Mouse (Mus musculus): Measurements from ENCODE around the gene Shq1. TPM values are rescaled to one million over a fixed set of nuclear protein-coding genes. Genes with fewer than 3 reads are reported as not detected.
A peak's percentile ranks its signal among the peaks of the same experiment; 100 is the strongest.

Gene Shq1
- total RNA-seq, 2 experiments from 2014 or later = 5.3 to 7.0 TPM

GRCm38 (mm10) chr6:100563552-100564341 is 107.2 kb downstream of the Shq1 start:
- peak; percentile 81 to 92 for DNase-seq (ENCODE audit: low spot score in 2 of 2)
- intact Hi-C loops (cut with DNase I) = loop anchor here (5.0 kb wide), 1 partner anchor 276 kb away; the partner anchor contains the start of gene Rybp

GRCm38 (mm10) chr6:100562719-100563551 is 108.0 kb downstream of the Shq1 start:
- intact Hi-C loops (cut with DNase I) = loop anchor here (5.0 kb wide), 1 partner anchor 276 kb away; the partner anchor contains the start of gene Rybp
- DNase-seq (ENCODE audit: low spot score in 2 of 2) = peak; percentile 48 to 64

GRCm38 (mm10) chr6:100558057-100558456 is 112.9 kb downstream of the Shq1 start:
- peak; percentile 73 to 89 for DNase-seq (ENCODE audit: low spot score in 2 of 2)
- intact Hi-C loops (cut with DNase I) = no loop called here

- intact Hi-C loops (cut with DNase I) = no loop called here
- no peak for DNase-seq (ENCODE audit: low spot score in 2 of 2)
Measured at GRCm38 (mm10) chr6:100542154-100542997, 128.6 kb downstream of the Shq1 start.

GRCm38 (mm10) chr6:100539698-100540097 is 131.3 kb downstream of the Shq1 start:
- intact Hi-C loops (cut with DNase I) = no loop called here
- no peak for DNase-seq (ENCODE audit: low spot score in 2 of 2)

GRCm38 (mm10) chr6:100538570-100538969 is 132.4 kb downstream of the Shq1 start:
- DNase-seq (ENCODE audit: low spot score in 2 of 2) = no peak
- intact Hi-C loops (cut with DNase I) = no loop called here

GRCm38 (mm10) chr6:100537987-100538386 is 133.0 kb downstream of the Shq1 start:
- intact Hi-C loops (cut with DNase I) = no loop called here
- no peak for DNase-seq (ENCODE audit: low spot score in 2 of 2)

- no peak for DNase-seq (ENCODE audit: low spot score in 2 of 2)
- intact Hi-C loops (cut with DNase I) = no loop called here
Measured at GRCm38 (mm10) chr6:100537042-100537441, 133.9 kb downstream of the Shq1 start.

- DNase-seq (ENCODE audit: low spot score in 2 of 2) = no peak
- intact Hi-C loops (cut with DNase I) = no loop called here
Measured at GRCm38 (mm10) chr6:100533364-100533763, 137.6 kb downstream of the Shq1 start.

GRCm38 (mm10) chr6:100532326-100532725 is 138.6 kb downstream of the Shq1 start:
- DNase-seq (ENCODE audit: low spot score in 2 of 2) = peak in 1 of 2 experiments; percentile 14
- intact Hi-C loops (cut with DNase I) = no loop called here

GRCm38 (mm10) chr6:100529673-100530072 is 141.3 kb downstream of the Shq1 start:
- intact Hi-C loops (cut with DNase I) = no loop called here
- DNase-seq (ENCODE audit: low spot score in 2 of 2) = no peak

- intact Hi-C loops (cut with DNase I) = no loop called here
- DNase-seq (ENCODE audit: low spot score in 2 of 2) = no peak
Measured at GRCm38 (mm10) chr6:100528556-100528955, 142.4 kb downstream of the Shq1 start.

- intact Hi-C loops (cut with DNase I) = no loop called here
- DNase-seq (ENCODE audit: low spot score in 2 of 2) = no peak
Measured at GRCm38 (mm10) chr6:100527972-100528371, 143.0 kb downstream of the Shq1 start.

- no peak for DNase-seq (ENCODE audit: low spot score in 2 of 2)
- intact Hi-C loops (cut with DNase I) = no loop called here
Measured at GRCm38 (mm10) chr6:100527161-100527560, 143.8 kb downstream of the Shq1 start.

GRCm38 (mm10) chr6:100526066-100526465 is 144.9 kb downstream of the Shq1 start:
- intact Hi-C loops (cut with DNase I) = no loop called here
- DNase-seq (ENCODE audit: low spot score in 2 of 2) = no peak

- intact Hi-C loops (cut with DNase I) = no loop called here
- no peak for DNase-seq (ENCODE audit: low spot score in 2 of 2)
Measured at GRCm38 (mm10) chr6:100525496-100525895, 145.5 kb downstream of the Shq1 start.

GRCm38 (mm10) chr6:100522495-100522894 is 148.5 kb downstream of the Shq1 start:
- no peak for DNase-seq (ENCODE audit: low spot score in 2 of 2)
- intact Hi-C loops (cut with DNase I) = no loop called here

GRCm38 (mm10) chr6:100521615-100522398 is 149.2 kb downstream of the Shq1 start:
- intact Hi-C loops (cut with DNase I) = no loop called here
- no peak for DNase-seq (ENCODE audit: low spot score in 2 of 2)
